Mouse (Mus musculus): ENCODE data around the gene Nwd1.

Gene Nwd1

GRCm38 (mm10) chr8:72765696-72766095 is 119.2 kb downstream of the Nwd1 start:
- DNase-seq (ENCODE audit: low spot score), result peak; percentile 26

GRCm38 (mm10) chr8:72766777-72767176 is 120.3 kb downstream of the Nwd1 start:
- DNase-seq (ENCODE audit: low spot score), result no peak
